Mouse (Mus musculus) ovary, adult 2 months (tissue): ENCODE measurements around the gene Olfr17. TPM values are rescaled to one million over a fixed set of nuclear protein-coding genes. Genes with fewer than 3 reads are reported as not detected.

Experiments used
- polyA plus RNA-seq: library from polyadenylated mRNA; depleted of rRNA; stranded (reverse); fragments of >200 nt; gene quantifications from 2 replicates; pipeline ENCODE4 v1.2.3, GENCODE M21; 2012; rRNA removed

The Olfr17 gene
- polyA plus RNA-seq: not detected in 2 replicates

DNA sequence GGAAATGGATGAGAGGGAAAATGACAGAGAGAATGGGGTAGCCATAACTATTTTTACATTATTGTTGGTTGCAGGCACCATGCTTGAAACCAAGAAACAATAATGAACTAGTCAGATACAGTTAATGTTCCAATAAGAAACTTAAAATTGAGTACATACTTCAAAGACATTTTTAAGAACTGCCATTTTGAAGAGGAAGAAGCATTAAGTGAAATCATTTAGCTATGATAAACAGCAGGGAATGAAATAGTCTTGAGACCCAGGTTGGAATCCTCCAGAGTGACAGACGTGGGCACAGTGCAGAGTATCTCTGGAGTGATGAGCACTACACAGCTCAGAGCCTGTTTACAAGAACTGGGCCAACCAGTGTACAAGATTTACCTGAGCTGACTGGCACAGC is at the start of gene Olfr17:
TSS of gene Olfr17 (plus strand) at position 301 of the 400 bp plus-strand sequence.

DNA sequence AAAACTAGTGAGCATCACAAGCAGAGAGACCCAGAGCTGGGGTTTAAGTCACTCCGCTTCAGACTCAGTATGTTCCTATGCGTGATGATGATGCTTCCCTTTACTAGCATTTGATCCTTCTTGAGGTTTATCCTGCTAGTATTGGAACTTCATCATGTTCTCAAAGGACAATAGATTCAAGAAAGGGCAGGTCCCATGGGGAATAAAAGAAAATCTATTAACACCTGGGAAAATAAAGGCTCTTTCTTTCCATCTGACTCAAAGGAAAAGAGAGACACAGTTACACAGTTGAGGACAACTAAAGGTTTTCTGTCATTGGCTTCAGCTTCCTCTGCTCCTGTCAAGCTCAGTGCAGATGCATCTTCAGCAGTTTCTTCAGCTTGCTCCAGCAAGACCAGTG is 22.3 kb upstream of the Olfr17 start, which contains the start of gene Olfr714:
TSS of gene Olfr714 (plus strand) at position 301 of the 400 bp plus-strand sequence.

DNA sequence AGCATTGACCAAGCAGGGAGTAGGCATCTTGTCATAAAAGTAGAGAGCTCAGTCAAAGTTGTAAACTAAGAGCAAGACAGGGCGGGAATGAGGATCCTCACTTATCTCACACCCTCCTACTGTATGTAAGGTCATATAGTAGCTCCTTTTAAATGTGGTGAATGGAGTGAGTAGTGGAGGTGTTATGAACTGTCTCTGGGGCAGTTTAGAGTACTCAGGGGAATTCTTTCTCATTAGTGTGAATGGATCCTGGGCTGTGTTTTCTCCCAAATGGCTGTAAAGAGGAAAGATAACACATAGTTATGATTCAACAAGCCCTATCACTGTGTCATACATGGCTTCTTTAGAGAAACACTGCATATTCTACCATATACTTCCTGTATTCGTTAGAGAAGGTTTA is 17.2 kb downstream of the Olfr17 start, which contains the start of gene Olfr715b:
TSS of gene Olfr715b (minus strand) at position 101 of the 400 bp plus-strand sequence.

DNA sequence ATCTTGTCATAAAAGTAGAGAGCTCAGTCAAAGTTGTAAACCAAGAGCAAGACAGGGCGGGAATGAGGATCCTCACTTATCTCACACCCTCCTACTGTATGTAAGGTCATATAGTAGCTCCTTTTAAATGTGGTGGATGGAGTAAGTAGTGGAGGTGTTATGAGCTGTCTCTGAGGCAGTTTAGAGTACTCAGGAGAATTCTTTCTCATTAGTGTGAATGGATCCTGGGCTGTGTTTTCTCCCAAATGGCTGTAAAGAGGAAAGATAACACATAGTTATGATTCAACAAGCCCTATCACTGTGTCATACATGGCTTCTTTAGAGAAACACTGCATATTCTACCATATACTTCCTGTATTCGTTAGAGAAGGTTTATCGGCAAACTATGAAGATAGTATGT is 38.0 kb downstream of the Olfr17 start, which contains the start of gene Olfr715:
TSS of gene Olfr715 (minus strand) at position 101 of the 400 bp plus-strand sequence.

DNA sequence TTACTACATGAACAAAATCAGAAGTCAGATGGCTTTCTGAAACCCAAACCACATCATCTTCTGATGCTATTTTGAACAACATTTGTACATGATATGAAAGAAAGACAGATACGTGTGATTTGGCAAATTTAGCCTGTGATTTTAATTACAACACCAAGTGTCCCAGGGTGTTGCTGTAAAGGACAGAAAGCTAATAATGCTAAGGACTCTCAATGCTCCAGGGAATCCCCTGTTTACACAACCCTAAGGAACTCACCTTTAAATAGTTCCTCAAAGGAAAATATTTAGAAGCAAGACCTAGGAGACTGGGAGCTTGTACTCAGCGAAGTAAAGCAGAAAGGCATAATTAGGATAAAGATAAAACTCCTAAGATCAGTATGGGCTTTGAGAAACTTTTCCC is 45.0 kb downstream of the Olfr17 start, which contains the start of gene Olfr716:
TSS of gene Olfr716 (plus strand) at position 301 of the 400 bp plus-strand sequence.

Other genes with a start within 250 kb of the Olfr17 start
- gene Olfr703, start 249.9 kb upstream of the Olfr17 start, polyA plus RNA-seq: not detected in 2 replicates
- gene Olfr704, start 230.0 kb upstream of the Olfr17 start, polyA plus RNA-seq: not detected in 2 replicates
- gene Olfr705, start 216.3 kb upstream of the Olfr17 start, polyA plus RNA-seq: not detected in 2 replicates
- not detected in 2 replicates for gene Olfr706, start 205.1 kb upstream of the Olfr17 start, polyA plus RNA-seq
- gene Olfr707, start 192.0 kb upstream of the Olfr17 start, polyA plus RNA-seq: not detected in 2 replicates
- gene Olfr1532-ps1, start 185.2 kb upstream of the Olfr17 start, polyA plus RNA-seq: not detected in 2 replicates
- not detected in 2 replicates for gene Olfr709-ps1, start 161.0 kb upstream of the Olfr17 start, polyA plus RNA-seq
- not detected in 2 replicates for gene Olfr710, start 144.9 kb upstream of the Olfr17 start, polyA plus RNA-seq
- gene Olfr6, start 129.3 kb upstream of the Olfr17 start, polyA plus RNA-seq: not detected in 2 replicates
- gene Olfr711, start 117.8 kb upstream of the Olfr17 start, polyA plus RNA-seq: not detected in 2 replicates
- not detected in 2 replicates for gene Olfr2, start 87.1 kb upstream of the Olfr17 start, polyA plus RNA-seq
- gene Olfr713, start 62.0 kb upstream of the Olfr17 start, polyA plus RNA-seq: not detected in 2 replicates
- gene Olfr714, start 22.2 kb upstream of the Olfr17 start, polyA plus RNA-seq: not detected in 2 replicates
- not detected in 2 replicates for gene Olfr715b, start 17.1 kb downstream of the Olfr17 start, polyA plus RNA-seq
- gene Olfr715, start 37.9 kb downstream of the Olfr17 start, polyA plus RNA-seq: not detected in 2 replicates
- gene Olfr716, start 45.1 kb downstream of the Olfr17 start, polyA plus RNA-seq: not detected in 2 replicates
- gene Nlrp14, start 73.8 kb downstream of the Olfr17 start, polyA plus RNA-seq: 10.1 and 13.2 TPM in 2 replicates
- 0.47 and 1.9 TPM in 2 replicates for gene Rbmxl2, start 116.2 kb downstream of the Olfr17 start, polyA plus RNA-seq